Mouse (Mus musculus) lung, adult 18-20 months (tissue): Measurements from ENCODE around the gene Gapt.
A peak's percentile ranks its signal among the peaks of the same experiment; 100 is the strongest.
"Not testable (repeated sequence)": the region's sequence is repeated elsewhere in the genome, so short reads cannot be mapped to it uniquely, and the experiment has no call there.

Experiments
- DNase-seq, 2 experiments: peaks; one replicate each; pipeline ENCODE4 v3.0.0; 2022; ENCODE audit warnings: mixed read lengths in 2 of 2

Gene Gapt

GRCm38 (mm10) chr13:110356941-110357340 is at the start of gene Gapt:
Gene Gapt, minus strand, starts transcription at chr13:110357199.
- no peak for DNase-seq

- DNase-seq = no peak
These were observed 49.2 kb upstream of the Gapt start for GRCm38 (mm10) chr13:110406152-110406551.

GRCm38 (mm10) chr13:110404686-110405085 is 47.7 kb upstream of the Gapt start:
- DNase-seq = not testable (repeated sequence)

GRCm38 (mm10) chr13:110404059-110404458 is 47.1 kb upstream of the Gapt start:
- peak in 1 of 2 experiments; percentile 34 for DNase-seq

- no peak for DNase-seq
These were observed 44.9 kb upstream of the Gapt start for GRCm38 (mm10) chr13:110401877-110402276.

- no peak for DNase-seq
These were observed 44.4 kb upstream of the Gapt start for GRCm38 (mm10) chr13:110401443-110401842.

- DNase-seq = peak in 1 of 2 experiments; percentile 46
These were observed 41.7 kb upstream of the Gapt start for GRCm38 (mm10) chr13:110398513-110399270.

GRCm38 (mm10) chr13:110397750-110398149 is 40.8 kb upstream of the Gapt start:
- peak in 1 of 2 experiments; percentile 41 for DNase-seq

- DNase-seq = peak in 1 of 2 experiments; percentile 16
These were observed 39.1 kb upstream of the Gapt start for GRCm38 (mm10) chr13:110395916-110396685.

GRCm38 (mm10) chr13:110395179-110395794 is 38.3 kb upstream of the Gapt start:
- peak; percentile 20 to 41 for DNase-seq

- peak; percentile 94 for DNase-seq
These were observed 37.5 kb upstream of the Gapt start, which contains the start of gene Plk2 for GRCm38 (mm10) chr13:110394291-110395178. Gene Plk2, plus strand, starts transcription at chr13:110395046.

- no peak for DNase-seq
These were observed 35.6 kb upstream of the Gapt start for GRCm38 (mm10) chr13:110392631-110393030.

- peak in 1 of 2 experiments; percentile 61 for DNase-seq
These were observed 35.2 kb upstream of the Gapt start for GRCm38 (mm10) chr13:110392210-110392609.

- DNase-seq = no peak
These were observed 27.5 kb upstream of the Gapt start for GRCm38 (mm10) chr13:110384514-110384913.

GRCm38 (mm10) chr13:110382447-110382901 is 25.5 kb upstream of the Gapt start:
- no peak for DNase-seq

GRCm38 (mm10) chr13:110369673-110370072 is 12.7 kb upstream of the Gapt start:
- DNase-seq = no peak

- peak; percentile 55 to 59 for DNase-seq
These were observed 11.6 kb upstream of the Gapt start for GRCm38 (mm10) chr13:110368556-110369040.

- DNase-seq = no peak
These were observed 11.1 kb upstream of the Gapt start for GRCm38 (mm10) chr13:110367961-110368555.

GRCm38 (mm10) chr13:110366477-110366876 is 9.5 kb upstream of the Gapt start:
- DNase-seq = no peak

- DNase-seq = peak in 1 of 2 experiments; percentile 8
These were observed 6.7 kb upstream of the Gapt start for GRCm38 (mm10) chr13:110363722-110364121.

- DNase-seq = no peak
These were observed 5.9 kb downstream of the Gapt start for GRCm38 (mm10) chr13:110351051-110351450.
